ENCODE assay signal across 26 mouse cellular contexts in the genomic region with DNA sequence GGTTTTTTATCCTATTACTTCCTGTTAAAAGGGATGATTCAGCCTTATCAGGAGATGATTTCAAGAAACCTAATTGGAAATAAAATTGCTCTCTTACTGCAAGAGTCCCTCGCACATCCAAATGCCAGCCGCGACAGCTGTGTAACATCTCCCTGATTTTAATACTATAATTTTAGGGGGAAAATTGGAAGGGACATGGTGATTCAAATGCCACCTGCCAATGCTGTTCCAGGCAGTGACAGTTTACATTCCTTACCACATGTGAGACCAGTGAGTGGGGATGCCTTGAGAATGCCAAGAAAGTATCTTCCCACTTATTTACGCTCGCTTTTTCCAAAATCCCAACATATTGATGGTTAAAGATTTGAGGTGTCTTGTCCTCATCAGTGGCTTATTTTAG.
DNase-seq lines count a peak whose midpoint lies in the region; ATAC-seq and TF ChIP-seq lines count a peak whose summit lies in the region.
"Had no signal": no experiment of that assay in that cellular context is flagged by ENCODE, and none has a peak within 500 bp of the region (broad histone marks: within the 10 kb centered on the region; RNA-seq: fewer than 3 reads in every experiment).

No protein-coding gene starts in this region.

- no peaks in the 10 kb centered on the region for H3K4me1 ChIP-seq in forebrain, embryonic 14.5 days (ENCODE audit: control insufficient read depth, insufficient read depth, low read length)
- no peaks in the 10 kb centered on the region for H3K4me1 ChIP-seq in forebrain, embryonic 11.5 days (replicated peaks; ENCODE audit: control insufficient read depth, insufficient read depth, low read length)
- no peaks in the 10 kb centered on the region for H3K4me1 ChIP-seq in midbrain, embryonic 11.5 days (ENCODE audit: control insufficient read depth, insufficient read depth, low read length)
- H3K4me1 ChIP-seq in midbrain, embryonic 15.5 days, result peaks cover 4% of the 10 kb centered on the region; the same call in 1 of the 2 replicates
- H3K4me1 ChIP-seq in heart, embryonic 10.5 days, result 0 out of 2 replicates have a peak, but pooled peaks cover 4% of the 10 kb centered on the region
- H3K4me1 ChIP-seq: embryonic facial prominence, embryonic 12.5 days; heart, embryonic 13.5 days had no signal

- H3K4me3 ChIP-seq in forebrain, embryonic 14.5 days (ENCODE audit: low read depth, low read length), result no peak overlapping the region
- no peak overlapping the region for H3K4me3 ChIP-seq in forebrain, embryonic 11.5 days (ENCODE audit: low read depth, low read length)
- no peak overlapping the region for H3K4me3 ChIP-seq in midbrain, embryonic 11.5 days (ENCODE audit: low read depth, low read length)
- H3K4me3 ChIP-seq in midbrain, embryonic 15.5 days, result no peak overlapping the region
- H3K4me3 ChIP-seq in heart, embryonic 10.5 days, result no peak overlapping the region
- H3K4me3 ChIP-seq: embryonic facial prominence, embryonic 12.5 days; erythroblast, embryonic 14.5 days; gastrocnemius, adult 2 months; heart, embryonic 13.5 days had no signal

- peak; percentile 22 for DNase-seq in forebrain, embryonic 14.5 days (ENCODE audit: low spot score)
- DNase-seq in forebrain, embryonic 11.5 days (ENCODE audit: low spot score), result no peak
- DNase-seq in midbrain, embryonic 11.5 days (ENCODE audit: low spot score, missing footprints), result peak; percentile 8
- peak; percentile 42 for DNase-seq in brain, adult 2 months (ENCODE audit: low read depth, low spot score)
- DNase-seq in brain, embryonic 14.5 days (ENCODE audit: low read depth), result peak; percentile 43
- no peak for DNase-seq in lung, postnatal 25 days (ENCODE audit: low spot score)
- no peak for DNase-seq in heart, embryonic 10.5 days (ENCODE audit: low spot score)
- DNase-seq: adrenal gland, adult 2 months; adrenal gland, postnatal 14 days; cerebellum, adult 18-20 months; cerebellum, adult 9-10 months; cerebellum, postnatal 14 days; gastrocnemius, adult 2 months; gastrocnemius, postnatal 14 days; heart, adult 11 months; heart, postnatal 14 days; heart, postnatal 4 days had no signal

- ATAC-seq in forebrain, embryonic 14.5 days, result no peak
- ATAC-seq in forebrain, embryonic 11.5 days (replicated peaks; ENCODE audit: low FRiP score), result no peak
- no peak for ATAC-seq in midbrain, embryonic 11.5 days (ENCODE audit: low FRiP score)
- ATAC-seq in midbrain, embryonic 15.5 days (replicated peaks), result no peak; the same call in 1 of the 2 replicates
- ATAC-seq: CD4-positive, CD25-positive, alpha-beta regulatory T cell, adult 4 months; hindbrain, postnatal 0 days; inflammation-experienced regulatory T-cells, adult 6 months; intestine, embryonic 16.5 days had no signal

- H3K9ac ChIP-seq in forebrain, embryonic 14.5 days (ENCODE audit: low read length), result no peak overlapping the region
- no peak overlapping the region for H3K9ac ChIP-seq in forebrain, embryonic 11.5 days (ENCODE audit: low read length)
- H3K9ac ChIP-seq in midbrain, embryonic 11.5 days (ENCODE audit: low read length), result no peak overlapping the region
- no peak overlapping the region for H3K9ac ChIP-seq in midbrain, embryonic 15.5 days
- H3K9ac ChIP-seq: embryonic facial prominence, embryonic 12.5 days; heart, embryonic 13.5 days; hindbrain, embryonic 14.5 days had no signal

- no peak overlapping the region for H3K27ac ChIP-seq in forebrain, embryonic 14.5 days (ENCODE audit: low read depth, low read length)
- no peak overlapping the region for H3K27ac ChIP-seq in forebrain, embryonic 11.5 days (ENCODE audit: low read depth, low read length)
- no peak overlapping the region for H3K27ac ChIP-seq in midbrain, embryonic 11.5 days (ENCODE audit: low read depth, low read length)
- H3K27ac ChIP-seq in midbrain, embryonic 15.5 days, result no peak overlapping the region
- no peak overlapping the region for H3K27ac ChIP-seq in heart, embryonic 10.5 days
- H3K27ac ChIP-seq: embryonic facial prominence, embryonic 12.5 days; gastrocnemius, adult 2 months; heart, embryonic 13.5 days; hindbrain, embryonic 14.5 days; hindbrain, postnatal 0 days had no signal

- H3K4me2 ChIP-seq in forebrain, embryonic 14.5 days (ENCODE audit: low read length), result no peak overlapping the region
- no peak overlapping the region for H3K4me2 ChIP-seq in forebrain, embryonic 11.5 days (ENCODE audit: low read depth, low read length, severe bottlenecking)
- no peak overlapping the region for H3K4me2 ChIP-seq in midbrain, embryonic 11.5 days
- H3K4me2 ChIP-seq in midbrain, embryonic 15.5 days, result no peak overlapping the region
- H3K4me2 ChIP-seq: embryonic facial prominence, embryonic 12.5 days; heart, embryonic 13.5 days; hindbrain, embryonic 14.5 days had no signal

- H3K27me3 ChIP-seq in forebrain, embryonic 14.5 days (replicated peaks; ENCODE audit: control insufficient read depth, insufficient read depth, low read length), result no peaks in the 10 kb centered on the region
- H3K27me3 ChIP-seq in forebrain, embryonic 11.5 days (ENCODE audit: control insufficient read depth, insufficient read depth, low read length), result no peaks in the 10 kb centered on the region
- no peaks in the 10 kb centered on the region for H3K27me3 ChIP-seq in midbrain, embryonic 11.5 days (ENCODE audit: control insufficient read depth, insufficient read depth, low read length)
- no peaks in the 10 kb centered on the region for H3K27me3 ChIP-seq in midbrain, embryonic 15.5 days (replicated peaks)
- H3K27me3 ChIP-seq in heart, embryonic 10.5 days (ENCODE audit: insufficient read depth, poor library complexity, severe bottlenecking), result no peaks in the 10 kb centered on the region
- H3K27me3 ChIP-seq: embryonic facial prominence, embryonic 12.5 days; heart, embryonic 13.5 days had no signal

- H3K36me3 ChIP-seq in forebrain, embryonic 14.5 days (ENCODE audit: control insufficient read depth, insufficient read depth, low read length), result no peaks in the 10 kb centered on the region
- no peaks in the 10 kb centered on the region for H3K36me3 ChIP-seq in forebrain, embryonic 11.5 days (ENCODE audit: control insufficient read depth, insufficient read depth, low read length)
- no peaks in the 10 kb centered on the region for H3K36me3 ChIP-seq in midbrain, embryonic 11.5 days (ENCODE audit: control insufficient read depth, insufficient read depth, low read length)
- no peaks in the 10 kb centered on the region for H3K36me3 ChIP-seq in midbrain, embryonic 15.5 days (replicated peaks)
- no peaks in the 10 kb centered on the region for H3K36me3 ChIP-seq in heart, embryonic 10.5 days
- H3K36me3 ChIP-seq: embryonic facial prominence, embryonic 12.5 days; heart, embryonic 13.5 days had no signal

- no peak for TF ChIP-seq POLR2A in brain, embryonic 14.5 days (IDR thresholded peaks at IDR 0.05; ENCODE audit: borderline replicate concordance, extremely low read depth, insufficient read depth, insufficient read length, poor library complexity, severe bottlenecking)

- H3K9me3 ChIP-seq in forebrain, embryonic 14.5 days (replicated peaks; ENCODE audit: control insufficient read depth, low read length), result no peaks in the 10 kb centered on the region
- no peaks in the 10 kb centered on the region for H3K9me3 ChIP-seq in forebrain, embryonic 11.5 days (ENCODE audit: control insufficient read depth, low read length)
- no peaks in the 10 kb centered on the region for H3K9me3 ChIP-seq in midbrain, embryonic 11.5 days (ENCODE audit: control insufficient read depth, low read length)
- H3K9me3 ChIP-seq in midbrain, embryonic 15.5 days, result no peaks in the 10 kb centered on the region
- H3K9me3 ChIP-seq in heart, embryonic 10.5 days, result no peaks in the 10 kb centered on the region
- H3K9me3 ChIP-seq: embryonic facial prominence, embryonic 12.5 days; heart, embryonic 13.5 days had no signal

- TF ChIP-seq CTCF in brain, embryonic 14.5 days (IDR thresholded peaks at IDR 0.05; ENCODE audit: borderline replicate concordance, extremely low read depth, insufficient read depth, insufficient read length), result no peak

- 85% methylated on average over 5 of the region's 5 CpGs for WGBS in forebrain, embryonic 14.5 days
- 97% methylated on average over 5 of the region's 5 CpGs for WGBS in forebrain, embryonic 11.5 days
- 92% methylated on average over 5 of the region's 5 CpGs for WGBS in midbrain, embryonic 11.5 days
- 77% methylated on average over 5 of the region's 5 CpGs for WGBS in midbrain, embryonic 15.5 days
- 93% methylated on average over 5 of the region's 5 CpGs for WGBS in heart, embryonic 10.5 days

Comparison
In these comparisons a context has a peak if more than half of its experiments do, and no peak if none do; other contexts are left out.
1. DNase-seq: peak in forebrain, embryonic 14.5 days (single experiment), midbrain, embryonic 11.5 days (single experiment), brain, adult 2 months (single experiment) and brain, embryonic 14.5 days (single experiment); none in forebrain, embryonic 11.5 days (single experiment), lung, postnatal 25 days (single experiment) and heart, embryonic 10.5 days (single experiment).